Mouse (Mus musculus): ENCODE results near the gene 2010111I01Rik. TPM values are rescaled to one million over a fixed set of nuclear protein-coding genes. Genes with fewer than 3 reads are reported as not detected.
A peak's percentile ranks its signal among the peaks of the same experiment; 100 is the strongest.

The 2010111I01Rik gene
- total and polyA plus RNA-seq, 2 experiments, result 40.8 to 78.1 TPM

DNA sequence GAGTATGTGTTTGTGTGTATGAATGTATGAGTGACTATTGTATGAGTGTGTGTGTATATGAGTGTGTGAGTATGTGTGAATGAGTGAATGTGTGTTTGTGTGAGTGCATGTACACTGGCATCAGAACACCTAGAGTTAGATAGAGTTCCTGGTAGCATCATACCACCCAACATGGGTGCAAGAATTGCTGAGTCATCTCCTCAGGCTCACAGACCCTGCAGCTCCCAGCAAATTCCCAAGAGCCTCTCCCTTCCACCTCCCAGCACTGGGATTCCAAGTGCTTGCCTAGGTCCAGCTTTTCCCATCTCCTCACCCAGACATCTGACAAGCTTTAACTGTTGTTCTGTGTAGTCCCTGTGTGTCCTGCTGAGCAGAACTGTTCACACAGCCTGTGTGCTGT, 251.8 kb downstream of the 2010111I01Rik start:
- H3K27ac ChIP-seq (replicated peaks; ENCODE audit: insufficient read depth, low read depth, low read length), result no peak overlapping the region
- no peak for DNase-seq (ENCODE audit: extremely low read depth, low read depth, low spot score)
- no peak overlapping the region for H3K9ac ChIP-seq (ENCODE audit: low read depth, low read length)
- H3K4me3 ChIP-seq (ENCODE audit: insufficient read depth, low read depth, low read length), result no peak overlapping the region
- H3K4me1 ChIP-seq (ENCODE audit: control insufficient read depth, insufficient read depth, low read length), result peaks cover 2% of the 10 kb centered on the region; the same call in 1 of the 2 replicates
- H3K79me2 ChIP-seq (ENCODE audit: control insufficient read depth, insufficient read depth, low read length), result no peaks in the 10 kb centered on the region
- TF ChIP-seq POLR2A (IDR thresholded peaks at IDR 0.05; ENCODE audit: extremely low read depth, insufficient read depth, low read length) (no peak), CTCF (IDR thresholded peaks at IDR 0.05; ENCODE audit: low read depth, low read length) (no peak)
- H3K27me3 ChIP-seq (ENCODE audit: control insufficient read depth, insufficient read depth, low read length), result no peaks in the 10 kb centered on the region
- no peaks in the 10 kb centered on the region for H3K36me3 ChIP-seq (ENCODE audit: control insufficient read depth, insufficient read depth, low read length)

DNA sequence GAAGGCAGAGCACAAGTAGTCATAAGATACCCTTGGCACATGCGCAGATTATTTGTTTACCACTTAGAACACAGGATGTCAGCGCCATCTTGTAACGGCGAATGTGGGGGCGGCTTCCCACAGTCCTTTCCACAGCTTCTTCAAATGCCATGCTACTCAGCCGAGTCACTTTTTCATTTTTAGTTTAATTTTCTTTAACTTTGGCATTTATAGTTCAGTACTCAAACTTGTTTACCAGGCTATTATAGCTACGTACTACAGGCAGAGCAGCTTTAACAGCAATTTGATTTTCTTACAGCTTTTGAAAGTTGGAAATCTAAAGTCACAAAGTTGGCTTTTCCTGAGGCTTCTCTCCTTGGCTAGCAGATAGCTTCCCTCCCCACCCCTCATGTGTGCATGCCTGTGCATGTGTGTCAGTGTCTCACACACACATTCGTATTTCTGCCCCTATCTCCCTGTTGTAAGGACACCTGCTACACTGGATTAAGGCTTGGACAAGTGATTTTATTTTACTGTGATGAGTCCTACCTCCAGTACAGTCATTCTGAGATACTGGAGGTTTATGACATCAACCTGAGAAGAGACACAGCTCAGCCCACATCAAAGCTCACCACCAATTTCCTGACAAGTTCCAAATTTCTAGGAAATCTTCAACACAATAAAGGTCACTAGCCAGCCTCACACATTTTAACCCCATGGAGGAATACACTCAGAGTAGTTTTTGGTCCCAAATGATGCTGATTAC, 258.5 kb downstream of the 2010111I01Rik start:
- no peak overlapping the region for H3K27ac ChIP-seq (replicated peaks; ENCODE audit: insufficient read depth, low read depth, low read length)
- no peaks in the 10 kb centered on the region for H3K79me2 ChIP-seq (ENCODE audit: control insufficient read depth, insufficient read depth, low read length)
- no peaks in the 10 kb centered on the region for H3K36me3 ChIP-seq (ENCODE audit: control insufficient read depth, insufficient read depth, low read length)
- no peaks in the 10 kb centered on the region for H3K27me3 ChIP-seq (ENCODE audit: control insufficient read depth, insufficient read depth, low read length)
- H3K4me1 ChIP-seq (ENCODE audit: control insufficient read depth, insufficient read depth, low read length), result peaks cover 3% of the 10 kb centered on the region
- TF ChIP-seq CTCF (IDR thresholded peaks at IDR 0.05; ENCODE audit: low read depth, low read length) (no peak), POLR2A (IDR thresholded peaks at IDR 0.05; ENCODE audit: extremely low read depth, insufficient read depth, low read length) (no peak)
- no peak for DNase-seq (ENCODE audit: extremely low read depth, low read depth, low spot score)
- WGBS, result 98% methylated on average over 7 of the region's 8 CpGs
- no peak overlapping the region for H3K4me3 ChIP-seq (ENCODE audit: insufficient read depth, low read depth, low read length)
- H3K9ac ChIP-seq (ENCODE audit: low read depth, low read length), result no peak overlapping the region

DNA sequence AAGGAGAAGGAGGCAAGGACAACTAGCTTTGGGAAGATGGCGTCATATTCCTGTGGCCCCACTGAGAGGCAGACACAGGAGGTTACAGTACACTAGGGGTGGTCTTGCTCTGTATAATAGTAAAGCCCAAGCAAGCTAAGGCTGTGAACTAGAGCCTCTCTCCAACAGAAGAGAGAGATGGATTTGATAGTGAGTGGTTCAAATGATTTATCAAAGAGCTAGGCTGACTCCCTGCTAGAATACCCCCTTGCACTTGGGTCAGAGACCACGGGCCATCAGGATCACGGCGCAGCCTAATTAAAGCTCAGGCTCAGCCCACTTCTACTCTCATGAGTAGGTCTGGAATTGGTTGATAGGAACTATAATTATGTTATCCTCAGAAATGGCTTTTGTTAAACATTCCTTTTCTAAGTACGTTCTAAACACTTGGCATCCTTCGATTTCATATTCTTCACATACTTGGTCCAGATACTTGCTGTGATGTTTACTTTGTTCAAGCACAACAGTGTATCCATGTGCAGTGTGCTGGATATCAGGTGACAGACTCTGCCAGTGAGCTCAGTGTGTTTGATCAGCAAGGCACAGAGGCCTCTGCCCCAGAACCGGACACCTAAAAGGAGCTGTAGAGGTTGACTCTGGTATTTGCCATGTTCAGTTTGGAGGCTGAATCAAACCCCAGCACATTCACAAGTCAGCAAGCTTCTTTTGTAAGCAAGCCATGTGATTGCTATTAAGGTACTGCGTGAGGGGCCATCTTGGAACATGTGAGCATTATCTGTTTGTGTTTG, 261.3 kb downstream of the 2010111I01Rik start:
- TF ChIP-seq POLR2A (IDR thresholded peaks at IDR 0.05; ENCODE audit: extremely low read depth, insufficient read depth, low read length) (no peak), CTCF (IDR thresholded peaks at IDR 0.05; ENCODE audit: low read depth, low read length) (no peak)
- no peaks in the 10 kb centered on the region for H3K79me2 ChIP-seq (ENCODE audit: control insufficient read depth, insufficient read depth, low read length)
- H3K4me1 ChIP-seq (ENCODE audit: control insufficient read depth, insufficient read depth, low read length), result peaks cover 7% of the 10 kb centered on the region
- WGBS, result 84% methylated on average over 8 of the region's 8 CpGs
- no peaks in the 10 kb centered on the region for H3K27me3 ChIP-seq (ENCODE audit: control insufficient read depth, insufficient read depth, low read length)
- H3K27ac ChIP-seq (replicated peaks; ENCODE audit: insufficient read depth, low read depth, low read length), result no peak overlapping the region
- no peak overlapping the region for H3K9ac ChIP-seq (ENCODE audit: low read depth, low read length)
- no peaks in the 10 kb centered on the region for H3K36me3 ChIP-seq (ENCODE audit: control insufficient read depth, insufficient read depth, low read length)
- peak; percentile 61 for DNase-seq (ENCODE audit: extremely low read depth, low read depth, low spot score)
- H3K4me3 ChIP-seq (ENCODE audit: insufficient read depth, low read depth, low read length), result no peak overlapping the region

DNA sequence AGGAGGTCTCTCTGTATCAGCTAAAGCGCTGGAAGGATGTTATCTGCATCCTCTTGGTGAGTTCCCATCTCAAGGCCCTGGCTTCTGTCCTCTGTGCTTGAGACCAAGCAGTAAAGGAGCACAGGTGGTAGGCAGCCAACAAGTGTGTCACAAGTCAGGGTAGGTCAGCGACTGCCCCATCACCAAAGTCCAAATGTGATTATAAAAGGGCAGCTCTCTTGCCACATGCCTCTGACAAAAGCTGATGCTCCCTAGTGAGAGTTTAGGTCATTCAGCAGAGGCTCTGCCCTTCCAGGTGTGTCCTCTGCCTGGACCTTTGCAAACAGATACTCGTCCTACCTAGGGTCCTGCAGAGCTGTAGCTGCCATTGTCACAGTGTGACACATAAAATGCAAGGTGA, 263.1 kb downstream of the 2010111I01Rik start:
- peak; percentile 94 for DNase-seq (ENCODE audit: extremely low read depth, low read depth, low spot score)
- H3K4me3 ChIP-seq (ENCODE audit: insufficient read depth, low read depth, low read length), result no peak overlapping the region
- H3K79me2 ChIP-seq (ENCODE audit: control insufficient read depth, insufficient read depth, low read length), result no peaks in the 10 kb centered on the region
- H3K9ac ChIP-seq (ENCODE audit: low read depth, low read length), result no peak overlapping the region
- no peak for TF ChIP-seq CTCF (IDR thresholded peaks at IDR 0.05; ENCODE audit: low read depth, low read length)
- no peak for TF ChIP-seq POLR2A (IDR thresholded peaks at IDR 0.05; ENCODE audit: extremely low read depth, insufficient read depth, low read length)
- peak overlapping the region; percentile 45 for H3K27ac ChIP-seq (replicated peaks; ENCODE audit: insufficient read depth, low read depth, low read length)
- no peaks in the 10 kb centered on the region for H3K27me3 ChIP-seq (ENCODE audit: control insufficient read depth, insufficient read depth, low read length)
- peaks cover 15% of the 10 kb centered on the region for H3K4me1 ChIP-seq (ENCODE audit: control insufficient read depth, insufficient read depth, low read length)
- no peaks in the 10 kb centered on the region for H3K36me3 ChIP-seq (ENCODE audit: control insufficient read depth, insufficient read depth, low read length)
- 41% methylated on average over 3 of the region's 3 CpGs for WGBS

DNA sequence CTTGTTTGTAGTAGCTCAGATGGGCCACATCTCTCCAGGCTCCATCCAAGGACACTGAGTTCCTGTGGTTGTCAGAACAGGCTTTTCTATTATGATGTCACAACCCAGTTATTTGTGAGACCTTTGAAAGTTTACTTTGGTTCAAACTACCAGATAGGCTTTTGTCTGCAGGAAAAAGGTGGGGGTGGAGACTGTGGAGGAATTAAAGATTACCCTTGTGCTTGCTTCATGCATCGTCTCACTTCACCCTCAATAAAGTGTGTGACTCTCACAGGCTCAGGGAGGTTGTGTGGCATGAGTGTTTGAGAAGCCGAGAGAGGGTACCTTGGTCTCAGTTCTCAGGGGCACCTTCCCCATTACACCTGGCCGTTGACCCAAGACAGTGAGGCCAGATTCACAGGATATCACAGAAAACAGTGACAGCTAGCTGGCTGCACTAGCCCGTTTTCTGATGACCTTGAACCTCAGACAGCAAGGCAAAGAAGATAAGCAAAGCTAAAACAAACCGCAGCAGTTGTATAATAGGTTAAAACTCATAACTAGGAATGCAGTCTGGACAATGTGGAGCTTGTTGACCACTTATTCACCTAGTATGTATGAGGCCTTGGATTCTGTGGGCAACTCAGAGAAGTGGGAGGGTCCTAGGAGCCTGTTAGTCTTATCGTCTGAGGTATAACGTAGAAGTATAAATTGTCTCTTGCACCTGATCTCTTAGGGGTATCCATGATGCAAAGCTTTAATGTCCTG, 266.4 kb downstream of the 2010111I01Rik start:
- H3K27ac ChIP-seq (replicated peaks; ENCODE audit: insufficient read depth, low read depth, low read length), result peak overlapping the region; percentile 91
- DNase-seq (ENCODE audit: extremely low read depth, low read depth, low spot score), result peak; percentile 93

More for the DNA sequence above, 266.4 kb downstream of the 2010111I01Rik start:
- Histone ChIP-seq H3K79me2 (ENCODE audit: control insufficient read depth, insufficient read depth, low read length) (no peaks in the 10 kb centered on the region), H3K4me3 (ENCODE audit: insufficient read depth, low read depth, low read length) (no peak overlapping the region), H3K4me1 (ENCODE audit: control insufficient read depth, insufficient read depth, low read length) (peaks cover 19% of the 10 kb centered on the region), H3K9ac (ENCODE audit: low read depth, low read length) (peak overlapping the region; percentile 26; the same call in 1 of the 2 replicates), H3K36me3 (ENCODE audit: control insufficient read depth, insufficient read depth, low read length) (no peaks in the 10 kb centered on the region), H3K27me3 (ENCODE audit: control insufficient read depth, insufficient read depth, low read length) (no peaks in the 10 kb centered on the region)
- TF ChIP-seq POLR2A (IDR thresholded peaks at IDR 0.05; ENCODE audit: extremely low read depth, insufficient read depth, low read length) (no peak), CTCF (IDR thresholded peaks at IDR 0.05; ENCODE audit: low read depth, low read length) (no peak)
- WGBS, result 20% methylated on average over 7 of the region's 7 CpGs
